Mouse (Mus musculus): Measurements from ENCODE around the gene Rbm34. TPM values are rescaled to one million over a fixed set of nuclear protein-coding genes. Genes with fewer than 3 reads are reported as not detected.

The Rbm34 gene
- polyA plus RNA-seq (2012; rRNA removed) = 4.1 and 4.5 TPM in 2 replicates

DNA sequence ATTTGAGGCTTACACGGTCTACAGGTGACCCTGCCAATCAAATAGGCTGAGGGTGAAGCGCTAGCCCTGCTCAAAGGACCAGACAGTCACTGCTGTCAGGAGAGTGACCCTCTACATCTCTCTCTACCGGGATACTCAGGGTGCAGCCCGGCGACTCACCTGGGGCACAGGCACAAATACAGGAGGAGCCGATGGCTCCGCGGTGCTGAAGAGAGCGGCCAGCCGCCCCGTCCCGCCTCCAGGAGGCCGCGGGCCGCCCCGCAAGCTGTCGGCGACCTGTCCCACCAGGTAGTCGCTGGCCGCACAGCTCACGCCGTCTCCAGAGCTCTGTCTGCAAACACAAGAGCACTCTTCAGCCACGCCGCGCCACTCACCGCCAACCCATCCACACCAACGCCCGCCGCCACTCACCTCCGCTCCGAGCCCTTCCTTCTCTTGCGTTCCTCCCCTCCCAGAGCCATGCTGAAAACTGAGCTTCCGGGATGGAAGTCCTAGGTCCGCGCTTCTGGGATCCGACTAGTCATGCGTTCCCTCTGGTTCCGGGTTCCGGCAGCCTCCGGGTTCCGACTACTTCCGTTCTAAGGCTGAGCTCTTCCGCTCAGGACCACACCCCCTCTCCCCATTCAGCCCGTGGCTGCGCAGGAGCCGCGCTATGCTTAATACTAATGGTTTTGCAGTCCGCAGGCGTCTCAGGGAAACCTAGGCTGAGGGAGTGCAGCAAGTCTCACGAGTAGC is at the start of gene Rbm34:
TSS of gene Rbm34 (minus strand) at position 493 of the 735 bp plus-strand sequence.

DNA sequence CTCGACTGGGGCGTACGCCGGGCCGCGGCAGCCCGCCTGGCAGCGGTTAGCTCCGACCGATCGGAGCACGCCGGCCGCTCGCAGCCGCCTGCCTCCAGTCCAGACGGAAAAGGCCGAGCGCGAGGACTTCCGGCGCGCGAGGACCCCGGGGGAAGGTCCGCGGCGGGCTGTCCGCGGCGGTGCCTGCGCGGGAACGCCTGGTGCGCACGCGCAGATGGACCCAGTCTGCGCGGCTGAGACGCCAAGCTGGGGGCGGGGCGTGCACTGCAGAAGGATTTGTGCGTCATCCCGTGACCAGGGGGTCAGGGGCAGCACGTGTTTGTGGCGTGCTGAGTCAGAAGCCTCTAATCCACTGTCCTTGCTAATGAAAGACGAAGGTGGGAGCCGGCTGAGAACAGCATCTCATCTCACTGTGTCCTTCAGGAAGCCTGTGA is 25.1 kb downstream of the Rbm34 start, which contains the start of gene Tomm20:
TSS of gene Tomm20 (minus strand) at position 115 of the 434 bp plus-strand sequence.

Other genes starting within 250 kb of the Rbm34 start
- 27.5 and 34.3 TPM in 2 replicates for gene Tomm20, start 25.2 kb downstream of the Rbm34 start, polyA plus RNA-seq (2012; rRNA removed)
- gene Pard3, start 92.8 kb upstream of the Rbm34 start, polyA plus RNA-seq (2012; rRNA removed) = 13.1 and 14.3 TPM in 2 replicates

Data from liver, embryonic 18 days (tissue).